Mouse (Mus musculus): ENCODE measurements at regions not wholly inside any gene's neighbourhood (a gene's known extent, or its start where the extent isn't known, plus 50 kb on each side); places are given as distances from the start of the nearest gene placed in this dataset.

DNA sequence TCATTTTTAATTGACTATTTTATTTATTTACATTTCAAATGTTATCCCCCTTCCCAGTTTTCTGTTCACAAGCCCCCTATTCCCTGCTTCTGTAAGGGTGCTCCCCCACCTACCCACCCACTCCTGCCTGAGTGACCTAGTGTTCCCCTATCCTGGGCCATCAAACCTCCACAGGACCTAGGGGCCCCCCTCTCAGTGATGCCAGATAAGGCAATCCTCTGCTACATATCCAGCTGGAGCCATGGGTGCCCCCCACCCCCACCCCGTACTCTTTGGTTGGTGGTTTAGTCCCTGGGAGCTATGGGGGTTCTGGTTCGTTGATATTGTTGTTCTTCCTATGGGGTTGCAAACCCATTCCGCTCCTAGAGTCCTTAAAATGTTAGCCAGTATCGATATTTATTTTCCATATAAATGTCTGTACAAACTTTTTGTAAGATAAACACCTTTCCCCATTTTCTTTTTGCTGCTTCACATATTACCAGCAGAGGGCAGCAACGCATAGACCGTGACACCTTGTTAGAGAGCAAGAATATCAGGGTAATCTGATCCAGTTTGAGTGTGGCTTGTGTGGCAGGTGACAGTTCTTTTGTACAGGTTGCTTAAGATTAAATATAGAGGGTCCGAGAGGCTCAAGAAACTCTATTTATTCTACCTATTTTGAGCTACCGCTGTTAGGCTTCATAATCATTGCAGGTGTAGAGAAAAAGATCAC is 177.2 kb upstream of the Scn7a start:
- peak; percentile 63 for DNase-seq (ENCODE audit: low read depth, low spot score)

DNA sequence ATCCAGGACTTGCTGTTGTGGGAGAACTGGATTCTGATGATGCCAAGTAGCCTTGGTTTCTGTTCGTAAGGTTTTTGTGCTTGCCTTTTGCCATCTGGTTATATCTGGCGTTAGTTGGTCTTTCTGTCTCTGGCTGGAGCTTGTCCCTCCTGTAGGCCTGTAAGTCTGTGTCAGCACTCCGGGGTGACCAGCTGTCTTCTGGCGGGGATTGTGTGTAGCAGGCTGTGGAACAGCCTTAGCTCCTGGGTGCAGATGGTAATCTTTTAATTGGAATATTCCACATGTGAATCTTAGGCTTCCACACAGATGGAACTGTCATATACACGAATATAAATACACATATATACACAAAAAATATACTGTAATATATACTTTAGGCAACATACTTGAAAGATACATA is 156.5 kb upstream of the Scn7a start:
- DNase-seq (ENCODE audit: low read depth, low spot score) = no peak

DNA sequence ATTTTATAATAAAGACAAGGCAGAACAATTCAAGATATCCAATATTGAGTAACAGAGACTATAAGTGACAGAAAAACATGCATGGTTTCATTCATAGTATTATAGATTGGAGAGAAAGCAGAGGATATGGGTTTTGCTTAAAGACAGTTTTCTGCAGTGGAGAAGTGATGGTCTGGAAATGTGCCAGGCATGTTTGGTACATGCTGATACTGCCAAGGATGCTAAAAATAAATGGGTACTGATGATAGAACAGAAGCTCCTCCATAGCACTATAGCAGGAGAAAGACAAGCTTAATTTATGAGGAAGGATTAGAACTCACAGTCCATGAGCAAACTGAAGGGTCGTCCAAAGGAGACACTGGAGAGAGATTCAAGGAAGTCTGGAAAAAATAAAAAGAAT is 113.3 kb upstream of the Scn7a start:
- DNase-seq (ENCODE audit: low read depth, low spot score) = no peak

DNA sequence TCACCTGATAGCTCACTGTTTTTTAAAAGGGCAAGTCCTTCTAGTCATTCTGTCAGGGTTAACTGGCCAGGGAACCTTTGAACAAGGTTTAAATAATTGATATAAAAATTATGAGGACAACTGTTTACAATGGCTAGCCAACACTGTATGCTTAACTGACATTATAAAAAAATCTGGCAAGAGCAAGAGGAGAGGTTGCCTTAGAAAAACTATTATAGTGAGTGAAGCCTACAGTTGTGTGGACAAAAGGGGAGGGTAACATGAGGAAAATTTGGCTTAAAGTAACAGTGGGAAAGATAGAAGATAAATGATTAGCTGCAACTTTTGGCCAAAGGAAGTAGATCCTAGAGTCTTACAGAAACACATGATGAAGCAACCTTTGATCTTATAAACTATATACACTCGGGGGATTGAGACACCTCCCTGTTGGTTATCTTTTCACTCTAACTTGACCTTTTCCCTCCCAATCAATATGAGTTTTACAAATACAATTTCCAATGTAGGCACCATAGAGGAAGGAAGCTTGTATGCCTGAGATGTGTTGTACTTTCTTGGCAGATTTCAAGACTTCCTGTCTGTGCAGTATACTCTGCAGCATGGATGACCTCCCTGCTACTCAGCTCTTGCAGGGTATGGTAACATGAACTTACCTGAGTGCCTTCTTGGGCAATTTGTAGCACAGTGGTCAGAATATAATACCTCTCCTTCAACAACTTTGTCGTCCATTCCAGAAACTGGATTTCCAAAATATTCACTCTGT is 82.9 kb upstream of the Scn7a start:
- no peak for DNase-seq (ENCODE audit: low read depth, low spot score)

Measured in ES-CJ7 (cell line).